Mouse (Mus musculus) embryonic facial prominence, embryonic 11.5 days (tissue): ENCODE measurements around the gene Pole2. TPM values are rescaled to one million over a fixed set of nuclear protein-coding genes. Genes with fewer than 3 reads are reported as not detected.
A peak's percentile ranks its signal among the peaks of the same experiment; 100 is the strongest.

Source experiments
- ATAC-seq: fragments of 200-750 bp; cut with Nextera tagmentation; replicated peaks from 2 replicates; pipeline ENCODE4 v1.8.0; 2017; ENCODE audit warnings: low read depth; ENCODE audit not compliant: insufficient number of reproducible peaks, low FRiP score, low TSS enrichment
- DNase-seq: peaks from one replicate; pipeline ENCODE4 v3.0.0-alpha.2; 2015; ENCODE audit warnings: low spot score
- H3K27ac ChIP-seq: fragments of 300-500 bp; sonication (generic); replicated peaks from 2 replicates; pipeline ENCODE4 v1.5.1; 2014; ENCODE audit warnings: mild to moderate bottlenecking, low read depth, low read length, control low read depth
- H3K27me3 ChIP-seq: fragments of 300-500 bp; sonication (generic); 2 replicates; pipeline ENCODE4 v1.6.1; 2014; ENCODE audit warnings: mild to moderate bottlenecking, low read length, moderate library complexity, mixed read lengths; ENCODE audit not compliant: control insufficient read depth, insufficient read depth
- H3K36me3 ChIP-seq: fragments of 300-500 bp; sonication (generic); replicated peaks from 2 replicates; pipeline ENCODE4 v1.6.1; 2014; ENCODE audit warnings: low read depth, mild to moderate bottlenecking, low read length, moderate library complexity, mixed read lengths; ENCODE audit not compliant: control insufficient read depth, insufficient read depth
- H3K4me1 ChIP-seq: fragments of 300-500 bp; sonication (generic); 2 replicates; pipeline ENCODE4 v1.6.1; 2014; ENCODE audit warnings: low read length, mixed read lengths; ENCODE audit not compliant: control insufficient read depth, insufficient read depth
- H3K4me2 ChIP-seq: fragments of 300-500 bp; sonication (generic); 2 replicates; pipeline ENCODE4 v1.6.1; 2014; ENCODE audit warnings: low read depth, mild to moderate bottlenecking, control low read depth, low read length, moderate library complexity
- H3K4me3 ChIP-seq: fragments of 300-500 bp; sonication (generic); 2 replicates; pipeline ENCODE4 v1.5.1; 2014; ENCODE audit warnings: low read depth, low read length, control low read depth
- H3K9ac ChIP-seq: fragments of 300-500 bp; sonication (generic); replicated peaks from 2 replicates; pipeline ENCODE4 v1.6.1; 2014; ENCODE audit warnings: mild to moderate bottlenecking, control low read depth, low read length
- H3K9me3 ChIP-seq: fragments of 300-500 bp; sonication (generic); replicated peaks from 2 replicates; pipeline ENCODE4 v1.6.1; 2016; ENCODE audit warnings: mild to moderate bottlenecking, low read length, inconsistent platforms, mixed read lengths; ENCODE audit not compliant: control insufficient read depth
- WGBS: fragments of 180-500 bp; shearing (Covaris S2); extraction: QIAGEN DNeasy Blood & Tissue Kit; methylation state at CpG from one replicate; pipeline ENCODE4 v1.1.7; 2014; 5-methylcytosine and 5-hydroxymethylcytosine counted together
- polyA plus RNA-seq: library from polyadenylated mRNA; unstranded; fragments of >200 nt; fragmentation: Nextera tagmentation; extraction: Ambion mirVana; gene quantifications from 2 replicates; pipeline ENCODE4 v1.2.1, GENCODE M21; 2014

Pole2 gene
- 30.6 and 36.5 TPM in 2 replicates for polyA plus RNA-seq

- ATAC-seq (peak; percentile 91), DNase-seq (peak; percentile 90)
- peak within 1 kb of the TSS; percentile 72 for H3K9ac ChIP-seq
- no peaks in the 10 kb centered on the region for H3K9me3 ChIP-seq
- peak within 1 kb of the TSS; percentile 44 for H3K4me2 ChIP-seq
- H3K27me3 ChIP-seq, result no peaks in the 10 kb centered on the region
- no peaks in the 10 kb centered on the region for H3K4me1 ChIP-seq
- H3K4me3 ChIP-seq, result peak within 1 kb of the TSS; percentile 53
- H3K27ac ChIP-seq, result peak within 1 kb of the TSS; percentile 57
- under 1% methylated on average over 37 of the region's 37 CpGs for WGBS
- no peaks in the 10 kb centered on the region for H3K36me3 ChIP-seq
Measured at GRCm38 (mm10) chr12:69227776-69228466, at the start of gene Pole2. Gene Pole2, minus strand, starts transcription at chr12:69228195.

- DNase-seq, result no peak
- no peak overlapping the region for H3K27ac ChIP-seq
- H3K9me3 ChIP-seq, result no peaks in the 10 kb centered on the region
- no peak overlapping the region for H3K4me3 ChIP-seq
- 86% methylated on average over 2 of the region's 2 CpGs for WGBS
- H3K27me3 ChIP-seq, result no peaks in the 10 kb centered on the region
- no peak for ATAC-seq
- H3K4me1 ChIP-seq, result no peaks in the 10 kb centered on the region
- H3K4me2 ChIP-seq, result no peak overlapping the region
- H3K36me3 ChIP-seq, result no peaks in the 10 kb centered on the region
- H3K9ac ChIP-seq, result no peak overlapping the region
Measured at GRCm38 (mm10) chr12:69268956-69269355, 41.0 kb upstream of the Pole2 start.

GRCm38 (mm10) chr12:69267956-69268632 lies 40.1 kb upstream of the Pole2 start:
- Histone ChIP-seq H3K4me1 (no peaks in the 10 kb centered on the region), H3K4me2 (no peak overlapping the region), H3K36me3 (no peaks in the 10 kb centered on the region), H3K4me3 (no peak overlapping the region), H3K9me3 (no peaks in the 10 kb centered on the region), H3K27me3 (no peaks in the 10 kb centered on the region), H3K9ac (no peak overlapping the region), H3K27ac (no peak overlapping the region)
- ATAC-seq (no peak), DNase-seq (no peak)
- 79% methylated on average over 11 of the region's 11 CpGs for WGBS

- H3K27ac ChIP-seq, result no peak overlapping the region
- 89% methylated on average over 3 of the region's 3 CpGs for WGBS
- H3K4me1 ChIP-seq, result no peaks in the 10 kb centered on the region
- no peaks in the 10 kb centered on the region for H3K9me3 ChIP-seq
- H3K4me2 ChIP-seq, result no peak overlapping the region
- no peak overlapping the region for H3K9ac ChIP-seq
- no peaks in the 10 kb centered on the region for H3K27me3 ChIP-seq
- no peak overlapping the region for H3K4me3 ChIP-seq
- ATAC-seq, result no peak
- DNase-seq, result no peak
- H3K36me3 ChIP-seq, result no peaks in the 10 kb centered on the region
Measured at GRCm38 (mm10) chr12:69265031-69265430, 37.0 kb upstream of the Pole2 start.

- Histone ChIP-seq H3K36me3 (no peaks in the 10 kb centered on the region), H3K4me1 (no peaks in the 10 kb centered on the region), H3K27me3 (no peaks in the 10 kb centered on the region), H3K27ac (no peak overlapping the region), H3K4me3 (no peak overlapping the region), H3K4me2 (no peak overlapping the region), H3K9ac (no peak overlapping the region), H3K9me3 (no peaks in the 10 kb centered on the region)
- DNase-seq (no peak), ATAC-seq (no peak)
- 90% methylated on average over 5 of the region's 5 CpGs for WGBS
Measured at GRCm38 (mm10) chr12:69262251-69262650, 34.3 kb upstream of the Pole2 start.

- Histone ChIP-seq H3K4me1 (no peaks in the 10 kb centered on the region), H3K4me3 (no peak overlapping the region), H3K9me3 (no peaks in the 10 kb centered on the region), H3K36me3 (no peaks in the 10 kb centered on the region), H3K27me3 (no peaks in the 10 kb centered on the region), H3K9ac (no peak overlapping the region), H3K27ac (no peak overlapping the region), H3K4me2 (no peak overlapping the region)
- WGBS, result 83% methylated on average over 11 of the region's 11 CpGs
- DNase-seq, result no peak
- ATAC-seq, result no peak
Measured at GRCm38 (mm10) chr12:69257836-69258235, 29.8 kb upstream of the Pole2 start.

- Histone ChIP-seq H3K4me1 (no peaks in the 10 kb centered on the region), H3K27me3 (no peaks in the 10 kb centered on the region), H3K4me3 (no peak overlapping the region), H3K36me3 (no peaks in the 10 kb centered on the region), H3K9me3 (no peaks in the 10 kb centered on the region), H3K27ac (no peak overlapping the region), H3K4me2 (no peak overlapping the region), H3K9ac (no peak overlapping the region)
- DNase-seq (no peak), ATAC-seq (no peak)
- 85% methylated on average over 1 of the region's 1 CpGs for WGBS
Measured at GRCm38 (mm10) chr12:69253806-69254205, 25.8 kb upstream of the Pole2 start.

GRCm38 (mm10) chr12:69250756-69251155 lies 22.8 kb upstream of the Pole2 start:
- no peak overlapping the region for H3K9ac ChIP-seq
- H3K27ac ChIP-seq, result no peak overlapping the region
- no peak overlapping the region for H3K4me3 ChIP-seq
- no peaks in the 10 kb centered on the region for H3K9me3 ChIP-seq
- no peaks in the 10 kb centered on the region for H3K36me3 ChIP-seq
- H3K4me1 ChIP-seq, result no peaks in the 10 kb centered on the region
- no peak overlapping the region for H3K4me2 ChIP-seq
- no peak for ATAC-seq
- no peak for DNase-seq
- WGBS, result 79% methylated on average over 8 of the region's 8 CpGs
- H3K27me3 ChIP-seq, result no peaks in the 10 kb centered on the region
